Mouse (Mus musculus) forebrain, embryonic 15.5 days (tissue): ENCODE results near the gene Timm8b. TPM values are rescaled to one million over a fixed set of nuclear protein-coding genes. Genes with fewer than 3 reads are reported as not detected.

Experiments used
- ATAC-seq: fragments of 200-750 bp; cut with Nextera tagmentation; replicated peaks from 2 replicates; pipeline ENCODE4 v1.8.0; 2017; ENCODE audit warnings: mild to moderate bottlenecking, moderate TSS enrichment, moderate library complexity
- H3K27ac ChIP-seq: fragments of 300-500 bp; sonication (generic); replicated peaks from 2 replicates; pipeline ENCODE4 v1.5.1; 2015; ENCODE audit warnings: mild to moderate bottlenecking, inconsistent platforms
- H3K27me3 ChIP-seq: fragments of 300-500 bp; sonication (generic); 2 replicates; pipeline ENCODE4 v1.6.1; 2015; ENCODE audit warnings: inconsistent platforms
- H3K36me3 ChIP-seq: fragments of 300-500 bp; sonication (generic); 2 replicates; pipeline ENCODE4 v1.6.1; 2015; ENCODE audit warnings: mild to moderate bottlenecking, inconsistent platforms
- H3K4me1 ChIP-seq: fragments of 300-500 bp; sonication (generic); 2 replicates; pipeline ENCODE4 v1.6.1; 2015; ENCODE audit warnings: inconsistent platforms
- H3K4me2 ChIP-seq: fragments of 300-500 bp; sonication (generic); replicated peaks from 2 replicates; pipeline ENCODE4 v1.6.1; 2015; ENCODE audit warnings: mild to moderate bottlenecking, inconsistent platforms
- H3K4me3 ChIP-seq: fragments of 300-500 bp; sonication (generic); 2 replicates; pipeline ENCODE4 v1.5.1; 2015; ENCODE audit warnings: mild to moderate bottlenecking, inconsistent platforms
- H3K9ac ChIP-seq: fragments of 300-500 bp; sonication (generic); replicated peaks from 2 replicates; pipeline ENCODE4 v1.6.1; 2015; ENCODE audit warnings: mild to moderate bottlenecking, inconsistent platforms
- H3K9me3 ChIP-seq: fragments of 300-500 bp; sonication (generic); 2 replicates; pipeline ENCODE4 v1.6.1; 2016; ENCODE audit warnings: inconsistent platforms
- WGBS: fragments of 180-500 bp; shearing (Covaris S2); methylation state at CpG from one replicate; pipeline ENCODE4 v1.1.7; 2015; ENCODE audit warnings: mixed read lengths; 5-methylcytosine and 5-hydroxymethylcytosine counted together
- polyA plus RNA-seq: library from polyadenylated mRNA; unstranded; fragments of >200 nt; fragmentation: Nextera tagmentation; extraction: Ambion mirVana; gene quantifications from 2 replicates; pipeline ENCODE4 v1.2.1, GENCODE M21; 2015

Gene Timm8b
- polyA plus RNA-seq, 1 experiment from 2014 or later: 328 TPM

GRCm38 (mm10) chr9:50585145-50585818 lies 18.4 kb upstream of the Timm8b start:
- WGBS: 87% methylated on average over 6 of the region's 6 CpGs
- H3K4me3 ChIP-seq: no peak overlapping the region
- H3K9me3 ChIP-seq: no peaks in the 10 kb centered on the region
- no peak overlapping the region for H3K27ac ChIP-seq
- no peaks in the 10 kb centered on the region for H3K27me3 ChIP-seq
- H3K4me1 ChIP-seq: no peaks in the 10 kb centered on the region
- ATAC-seq: no peak
- no peak overlapping the region for H3K9ac ChIP-seq
- no peak overlapping the region for H3K4me2 ChIP-seq
- no peaks in the 10 kb centered on the region for H3K36me3 ChIP-seq

GRCm38 (mm10) chr9:50586955-50587354 lies 16.8 kb upstream of the Timm8b start:
- H3K9ac ChIP-seq: no peak overlapping the region
- no peaks in the 10 kb centered on the region for H3K4me1 ChIP-seq
- H3K27me3 ChIP-seq: no peaks in the 10 kb centered on the region
- WGBS: 76% methylated on average over 4 of the region's 4 CpGs
- H3K36me3 ChIP-seq: no peaks in the 10 kb centered on the region
- no peak overlapping the region for H3K27ac ChIP-seq
- no peak for ATAC-seq
- H3K4me2 ChIP-seq: no peak overlapping the region
- H3K9me3 ChIP-seq: no peaks in the 10 kb centered on the region
- H3K4me3 ChIP-seq: no peak overlapping the region

DNA sequence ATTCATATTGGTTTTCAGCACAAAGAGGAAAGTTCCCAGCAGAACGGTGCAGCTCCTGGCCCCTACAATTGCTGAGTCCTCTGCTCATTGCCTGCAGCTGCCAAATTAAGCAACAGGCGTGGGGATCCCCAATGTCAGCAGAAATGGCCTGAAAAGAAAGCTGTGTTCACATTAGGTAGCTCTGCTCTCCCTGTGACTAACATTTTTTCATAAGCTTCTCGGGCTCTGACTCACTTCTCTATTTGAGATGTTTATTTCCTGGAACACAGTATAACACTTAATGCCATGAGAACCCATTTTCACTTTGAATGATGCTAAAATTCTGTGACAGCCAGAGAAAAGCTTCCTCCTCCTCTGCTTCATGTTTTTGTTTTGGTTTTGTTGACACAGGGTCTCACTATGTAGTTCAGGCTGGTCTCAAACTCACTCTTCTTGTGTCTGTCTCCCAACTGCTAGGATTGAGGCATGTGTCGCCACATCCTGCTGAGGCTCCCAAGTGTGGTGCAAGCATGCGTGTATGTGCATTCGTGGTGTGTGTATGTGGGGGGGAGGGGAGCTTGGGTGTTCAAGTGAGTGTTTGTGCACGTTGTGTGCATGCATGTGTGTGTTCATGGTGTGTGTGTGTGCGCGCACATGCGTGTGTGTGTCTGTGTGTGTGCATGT lies 12.7 kb upstream of the Timm8b start:
- H3K36me3 ChIP-seq: peaks cover 12% of the 10 kb centered on the region; the same call in 1 of the 2 replicates
- no peaks in the 10 kb centered on the region for H3K9me3 ChIP-seq
- H3K4me1 ChIP-seq: no peaks in the 10 kb centered on the region
- no peak overlapping the region for H3K9ac ChIP-seq
- no peak for ATAC-seq
- no peak overlapping the region for H3K27ac ChIP-seq
- no peak overlapping the region for H3K4me2 ChIP-seq
- H3K4me3 ChIP-seq: no peak overlapping the region
- 75% methylated on average over 10 of the region's 10 CpGs for WGBS
- no peaks in the 10 kb centered on the region for H3K27me3 ChIP-seq

GRCm38 (mm10) chr9:50592955-50593354 lies 10.8 kb upstream of the Timm8b start:
- 91% methylated on average over 9 of the region's 9 CpGs for WGBS
- no peak for ATAC-seq
- no peaks in the 10 kb centered on the region for H3K9me3 ChIP-seq
- no peak overlapping the region for H3K9ac ChIP-seq
- H3K4me1 ChIP-seq: no peaks in the 10 kb centered on the region
- no peaks in the 10 kb centered on the region for H3K27me3 ChIP-seq
- no peak overlapping the region for H3K4me3 ChIP-seq
- H3K4me2 ChIP-seq: no peak overlapping the region
- H3K36me3 ChIP-seq: peaks cover 31% of the 10 kb centered on the region
- H3K27ac ChIP-seq: no peak overlapping the region

DNA sequence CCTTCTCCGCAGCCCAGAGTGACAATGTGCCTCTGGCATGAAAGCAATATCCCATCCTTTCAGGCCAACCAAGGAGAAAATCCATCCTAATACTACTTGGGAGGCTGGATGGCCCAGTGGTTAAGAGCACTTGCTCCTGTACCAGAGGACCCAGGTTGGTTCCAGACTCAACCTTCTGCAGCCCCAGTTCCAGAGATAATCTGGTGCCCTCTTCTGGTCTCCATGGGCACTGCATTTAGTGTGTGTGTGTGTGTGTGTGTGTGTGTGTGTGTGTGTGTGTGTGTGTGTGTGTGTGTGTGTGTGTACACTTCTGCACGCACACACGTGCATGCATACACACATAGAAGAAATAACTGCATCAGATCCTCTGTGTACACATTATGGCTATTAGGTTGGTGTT lies 10.2 kb upstream of the Timm8b start:
- no peaks in the 10 kb centered on the region for H3K4me1 ChIP-seq
- no peak overlapping the region for H3K4me2 ChIP-seq
- H3K36me3 ChIP-seq: peaks cover 37% of the 10 kb centered on the region
- no peaks in the 10 kb centered on the region for H3K9me3 ChIP-seq
- H3K27me3 ChIP-seq: no peaks in the 10 kb centered on the region
- WGBS: 72% methylated on average over 3 of the region's 3 CpGs
- no peak for ATAC-seq
- no peak overlapping the region for H3K9ac ChIP-seq
- no peak overlapping the region for H3K4me3 ChIP-seq
- no peak overlapping the region for H3K27ac ChIP-seq

DNA sequence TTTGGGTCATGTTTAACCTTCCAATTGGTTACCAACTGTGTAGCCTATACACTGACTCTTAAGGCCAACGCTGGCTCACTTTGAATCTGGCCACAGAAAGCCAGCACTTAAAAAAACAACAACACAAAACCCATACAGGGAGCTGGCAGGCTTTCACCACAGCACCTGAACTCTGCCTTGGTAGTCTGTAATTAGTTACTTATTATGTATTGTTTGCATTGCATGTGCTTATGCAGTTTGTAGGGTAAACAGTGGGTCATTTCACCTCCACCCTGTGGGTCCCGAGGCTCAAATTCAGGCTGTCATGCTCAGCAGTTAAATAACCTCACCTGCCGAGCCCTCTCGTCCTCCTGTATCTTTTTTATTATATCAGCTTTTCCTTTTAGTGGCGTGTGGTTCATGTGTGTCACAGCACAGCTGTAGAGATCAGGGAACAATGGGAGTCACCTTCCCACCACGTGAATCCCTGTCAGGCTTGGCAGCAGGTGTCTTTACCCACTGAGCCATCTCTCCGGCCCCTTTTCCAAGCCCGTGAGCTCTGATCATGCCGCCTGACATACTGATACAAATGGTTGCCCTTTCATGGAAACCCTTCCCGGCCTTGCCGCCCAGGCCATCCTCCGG lies 8.8 kb upstream of the Timm8b start:
- Histone ChIP-seq H3K4me2 (no peak overlapping the region), H3K9ac (no peak overlapping the region), H3K4me1 (no peaks in the 10 kb centered on the region), H3K36me3 (peaks cover 49% of the 10 kb centered on the region), H3K27ac (no peak overlapping the region), H3K27me3 (no peaks in the 10 kb centered on the region), H3K9me3 (no peaks in the 10 kb centered on the region), H3K4me3 (no peak overlapping the region)
- no peak for ATAC-seq
- 81% methylated on average over 12 of the region's 12 CpGs for WGBS

GRCm38 (mm10) chr9:50596973-50597372 lies 6.7 kb upstream of the Timm8b start:
- WGBS: 97% methylated on average over 8 of the region's 8 CpGs
- Histone ChIP-seq H3K9me3 (no peaks in the 10 kb centered on the region), H3K27me3 (no peaks in the 10 kb centered on the region), H3K9ac (no peak overlapping the region), H3K4me3 (no peak overlapping the region), H3K4me1 (peaks cover 4% of the 10 kb centered on the region), H3K36me3 (peaks cover 56% of the 10 kb centered on the region), H3K4me2 (no peak overlapping the region), H3K27ac (no peak overlapping the region)
- no peak for ATAC-seq

- ATAC-seq: no peak
- Histone ChIP-seq H3K4me1 (peaks cover 32% of the 10 kb centered on the region), H3K9me3 (no peaks in the 10 kb centered on the region), H3K4me2 (no peak overlapping the region), H3K27ac (no peak overlapping the region), H3K9ac (no peak overlapping the region), H3K4me3 (no peak overlapping the region), H3K27me3 (no peaks in the 10 kb centered on the region), H3K36me3 (peaks cover 51% of the 10 kb centered on the region)
- WGBS: 90% methylated on average over 6 of the region's 6 CpGs
Observed at GRCm38 (mm10) chr9:50601536-50601935, 2.2 kb upstream of the Timm8b start.

DNA sequence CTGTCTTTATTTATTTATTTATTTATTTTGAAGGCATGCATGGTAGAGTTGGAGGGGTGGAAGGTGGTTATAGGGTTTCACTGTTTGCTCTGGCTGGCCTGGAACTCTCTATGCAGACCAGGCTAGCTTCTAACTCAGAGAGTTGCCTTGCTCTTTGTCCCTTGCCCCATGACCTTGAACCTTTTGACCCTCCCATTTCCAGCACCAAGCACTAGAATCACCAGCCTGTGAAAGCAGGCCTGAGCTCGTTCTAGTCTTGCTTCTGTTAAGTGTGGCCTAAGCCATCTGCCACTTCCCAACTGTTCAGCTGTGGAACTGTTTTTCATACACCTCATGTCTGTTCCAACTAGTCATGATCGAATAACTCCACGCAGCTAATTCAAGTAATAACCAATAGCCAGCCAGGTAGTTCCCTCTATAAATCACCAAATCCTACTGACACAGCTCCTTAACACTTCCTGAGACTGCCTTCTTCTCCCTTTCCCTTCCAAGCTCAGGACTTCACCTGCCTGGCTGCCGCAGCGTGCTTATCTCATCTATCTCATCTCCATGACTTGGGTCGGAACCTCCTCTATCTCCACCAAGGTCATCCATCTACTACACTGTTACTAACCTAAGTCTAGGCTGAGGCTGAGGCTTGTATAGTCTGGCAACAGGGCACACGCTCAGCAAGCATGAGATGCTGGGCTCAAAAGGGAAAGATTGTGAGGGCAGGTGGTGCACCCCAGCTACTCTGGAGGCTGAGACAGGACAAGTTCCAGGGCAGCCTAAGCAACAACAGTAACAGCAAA lies 1.5 kb upstream of the Timm8b start:
- Histone ChIP-seq H3K4me2 (peak overlapping the region; percentile 86), H3K4me1 (peaks cover 32% of the 10 kb centered on the region), H3K36me3 (peaks cover 49% of the 10 kb centered on the region), H3K4me3 (peak overlapping the region; percentile 93), H3K27me3 (no peaks in the 10 kb centered on the region), H3K27ac (no peak overlapping the region), H3K9me3 (no peaks in the 10 kb centered on the region), H3K9ac (no peak overlapping the region)
- 90% methylated on average over 7 of the region's 7 CpGs for WGBS
- ATAC-seq: no peak

DNA sequence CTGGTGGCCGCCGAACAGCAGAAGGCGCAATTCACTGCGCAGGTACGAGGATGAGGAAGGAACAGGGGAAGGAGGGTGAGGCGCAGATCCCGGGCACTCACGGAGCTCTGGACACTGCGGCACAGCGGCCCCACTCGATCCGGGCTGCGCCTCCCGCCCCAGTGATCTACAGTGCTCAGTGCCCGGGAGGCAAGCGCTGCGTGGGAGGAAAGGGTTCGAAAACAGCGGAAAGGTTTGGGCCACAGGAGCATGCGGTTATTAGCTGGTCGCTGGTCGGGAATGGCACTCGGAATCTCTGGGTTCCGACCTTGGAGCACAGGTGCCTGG lies 251 bp downstream of the Timm8b start:
- Histone ChIP-seq H3K4me3 (peak overlapping the region; percentile 93), H3K4me2 (peak overlapping the region; percentile 86), H3K4me1 (peaks cover 32% of the 10 kb centered on the region), H3K9me3 (no peaks in the 10 kb centered on the region), H3K27me3 (no peaks in the 10 kb centered on the region), H3K27ac (peak overlapping the region; percentile 84), H3K36me3 (peaks cover 48% of the 10 kb centered on the region), H3K9ac (peak overlapping the region; percentile 90)
- peak; percentile 91 for ATAC-seq
- WGBS: under 1% methylated on average over 24 of the region's 24 CpGs

DNA sequence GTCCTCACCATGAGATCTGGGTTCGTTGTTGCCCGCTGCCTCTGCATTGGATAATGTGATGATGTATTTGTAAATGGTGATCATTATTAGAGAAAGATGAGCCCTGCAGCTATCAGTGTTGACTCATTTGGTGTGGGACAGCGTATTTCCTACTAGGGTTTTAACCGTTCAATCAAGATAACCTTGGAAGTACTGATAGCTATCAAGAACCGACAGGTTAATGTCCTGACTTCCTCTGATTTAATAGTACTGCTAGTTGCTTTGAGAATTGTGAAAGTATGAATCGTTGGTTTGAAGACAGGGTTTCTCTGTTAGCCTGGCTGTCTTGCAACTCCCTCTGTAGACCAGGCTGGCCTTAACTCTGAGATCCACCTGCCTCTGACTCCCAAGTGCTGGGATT lies 628 bp downstream of the Timm8b start:
- H3K4me3 ChIP-seq: peak overlapping the region; percentile 93
- no peaks in the 10 kb centered on the region for H3K9me3 ChIP-seq
- WGBS: 6% methylated on average over 6 of the region's 6 CpGs
- no peaks in the 10 kb centered on the region for H3K27me3 ChIP-seq
- peak overlapping the region; percentile 86 for H3K4me2 ChIP-seq
- peaks cover 32% of the 10 kb centered on the region for H3K4me1 ChIP-seq
- H3K36me3 ChIP-seq: peaks cover 47% of the 10 kb centered on the region
- ATAC-seq: no peak; the same call in 1 of the 2 replicates
- peak overlapping the region; percentile 84 for H3K27ac ChIP-seq
- H3K9ac ChIP-seq: peak overlapping the region; percentile 90

DNA sequence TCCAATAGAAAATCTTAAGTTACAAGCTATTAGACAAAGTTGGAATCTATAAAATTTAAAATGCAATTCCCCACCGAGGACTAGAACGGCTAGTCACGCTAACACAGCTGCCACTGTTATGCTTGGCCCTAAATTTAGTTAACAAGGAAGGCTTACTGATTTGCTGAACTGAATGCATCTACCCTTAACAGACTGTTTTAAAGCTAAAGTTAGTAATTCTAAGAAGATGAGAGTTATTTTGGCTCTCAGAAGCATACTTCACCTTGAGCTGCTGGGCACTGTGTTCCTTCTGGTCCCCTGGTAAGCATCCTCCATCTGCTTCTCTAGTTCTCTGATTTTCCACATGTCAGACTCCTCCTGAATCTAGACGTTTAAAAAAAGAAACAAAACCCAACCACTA lies 8.4 kb downstream of the Timm8b start:
- Histone ChIP-seq H3K4me1 (peaks cover 14% of the 10 kb centered on the region), H3K36me3 (peaks cover 69% of the 10 kb centered on the region), H3K4me3 (no peak overlapping the region), H3K27ac (no peak overlapping the region), H3K9me3 (no peaks in the 10 kb centered on the region), H3K9ac (no peak overlapping the region), H3K27me3 (no peaks in the 10 kb centered on the region), H3K4me2 (no peak overlapping the region)
- ATAC-seq: no peak
- WGBS: 93% methylated on average over 4 of the region's 4 CpGs
